Mouse (Mus musculus) heart, postnatal 0 days (tissue): ENCODE measurements around the gene Peak1. TPM values are rescaled to one million over a fixed set of nuclear protein-coding genes. Genes with fewer than 3 reads are reported as not detected.

Experiments
- ATAC-seq: fragments of 200-750 bp; cut with Nextera tagmentation; 2 replicates; pipeline ENCODE4 v1.8.0; 2017; ENCODE audit warnings: low read depth, moderate number of reproducible peaks, moderate library complexity; ENCODE audit not compliant: insufficient read depth
- DNase-seq: peaks from one replicate; pipeline ENCODE4 v3.0.0-alpha.2; 2016; ENCODE audit warnings: low spot score
- H3K27ac ChIP-seq: fragments of 300-500 bp; sonication (generic); 2 replicates; pipeline ENCODE4 v1.5.1; 2014; ENCODE audit warnings: low read depth, mild to moderate bottlenecking
- H3K27me3 ChIP-seq: fragments of 300-500 bp; sonication (generic); 2 replicates; pipeline ENCODE4 v1.6.1; 2014; ENCODE audit warnings: low read length, mixed read lengths; ENCODE audit not compliant: control insufficient read depth, insufficient read depth
- H3K36me3 ChIP-seq: fragments of 300-500 bp; sonication (generic); replicated peaks from 2 replicates; pipeline ENCODE4 v1.6.1; 2014; ENCODE audit warnings: low read length, mixed read lengths; ENCODE audit not compliant: control insufficient read depth, insufficient read depth
- H3K4me1 ChIP-seq: fragments of 300-500 bp; sonication (generic); 2 replicates; pipeline ENCODE4 v1.6.1; 2014; ENCODE audit warnings: antibody characterized with exemption; ENCODE audit not compliant: control insufficient read depth, insufficient read depth
- H3K4me2 ChIP-seq: fragments of 300-500 bp; sonication (generic); 2 replicates; pipeline ENCODE4 v1.6.1; 2014; ENCODE audit warnings: low read depth, mild to moderate bottlenecking, low read length, moderate library complexity
- H3K4me3 ChIP-seq: fragments of 300-500 bp; sonication (generic); 2 replicates; pipeline ENCODE4 v1.5.1; 2014; ENCODE audit warnings: low read depth, low read length
- H3K9ac ChIP-seq: fragments of 300-500 bp; sonication (generic); replicated peaks from 2 replicates; pipeline ENCODE4 v1.6.1; 2014; ENCODE audit warnings: low read depth, low read length, mixed read lengths
- H3K9me3 ChIP-seq: fragments of 300-500 bp; sonication (generic); replicated peaks from 2 replicates; pipeline ENCODE4 v1.6.1; 2016; ENCODE audit warnings: low read length; ENCODE audit not compliant: control insufficient read depth
- CTCF ChIP-seq: IDR thresholded peaks from 2 replicates; pipeline ENCODE4 v1.5.1; 2016; ENCODE audit warnings: antibody characterized with exemption, control low read depth, low read depth
- EP300 ChIP-seq: IDR thresholded peaks from 2 replicates; pipeline ENCODE4 v1.6.1; 2016; ENCODE audit warnings: antibody characterized with exemption, low read depth
- WGBS: fragments of 180-500 bp; shearing (Covaris S2); extraction: QIAGEN DNeasy Blood & Tissue Kit; methylation state at CpG from one replicate; pipeline ENCODE4 v1.1.7; 2014; 5-methylcytosine and 5-hydroxymethylcytosine counted together
- polyA plus RNA-seq: library from polyadenylated mRNA; unstranded; fragments of >200 nt; fragmentation: Nextera tagmentation; extraction: Ambion mirVana; gene quantifications from 2 replicates; pipeline ENCODE4 v1.2.1, GENCODE M21; 2015
- total RNA-seq: library from RNA; depleted of rRNA; stranded (reverse); fragments of >200 nt; gene quantifications from 2 replicates; pipeline ENCODE4 v1.2.3, GENCODE M21; 2014; ENCODE audit warnings: low replicate concordance

The Peak1 gene
- total and polyA plus RNA-seq, 2 experiments from 2014 or later = 8.1 to 19.7 TPM

- H3K9ac ChIP-seq = no peak overlapping the region
- peak; percentile 71 for DNase-seq
- WGBS = 46% methylated on average over 14 of the region's 14 CpGs
- H3K9me3 ChIP-seq = no peaks in the 10 kb centered on the region
- no peak overlapping the region for H3K4me2 ChIP-seq
- H3K4me1 ChIP-seq = no peaks in the 10 kb centered on the region
- no peak overlapping the region for H3K27ac ChIP-seq
- TF ChIP-seq CTCF (peak; percentile 93), EP300 (no peak)
- H3K4me3 ChIP-seq = no peak overlapping the region
- peak; percentile 58; the same call in 1 of the 2 replicates for ATAC-seq
- H3K27me3 ChIP-seq = no peaks in the 10 kb centered on the region
- peaks cover 13% of the 10 kb centered on the region for H3K36me3 ChIP-seq
Observed at GRCm38 (mm10) chr9:56200645-56201314, 217.1 kb downstream of the Peak1 start.

DNA sequence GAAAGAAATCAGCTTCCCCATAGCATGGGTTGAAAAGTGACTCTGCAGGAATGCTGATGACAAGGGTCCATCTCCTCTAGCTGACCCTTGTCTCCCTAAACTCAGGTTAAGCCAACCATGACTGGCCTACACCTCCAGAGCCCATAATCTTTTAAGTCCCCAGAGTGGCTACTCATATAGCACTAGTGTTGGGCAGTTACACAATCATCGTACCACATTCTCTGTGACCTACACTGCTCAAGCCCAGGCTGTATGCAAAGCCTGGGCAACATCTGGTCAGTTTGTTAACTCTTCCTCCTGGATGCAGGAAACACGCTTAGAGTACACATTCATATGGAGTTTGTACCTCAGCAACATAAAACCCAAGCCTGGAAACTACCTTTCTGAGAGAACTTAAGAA, 217.7 kb downstream of the Peak1 start:
- Histone ChIP-seq H3K27me3 (no peaks in the 10 kb centered on the region), H3K9me3 (no peaks in the 10 kb centered on the region), H3K4me3 (no peak overlapping the region), H3K27ac (no peak overlapping the region), H3K4me2 (no peak overlapping the region), H3K9ac (no peak overlapping the region), H3K36me3 (peaks cover 11% of the 10 kb centered on the region), H3K4me1 (no peaks in the 10 kb centered on the region)
- ATAC-seq (no peak), DNase-seq (no peak)
- 67% methylated on average over 2 of the region's 2 CpGs for WGBS
- TF ChIP-seq EP300 (no peak), CTCF (no peak)

GRCm38 (mm10) chr9:56196921-56197320, 220.9 kb downstream of the Peak1 start:
- no peaks in the 10 kb centered on the region for H3K36me3 ChIP-seq
- DNase-seq (no peak), ATAC-seq (no peak)
- H3K27me3 ChIP-seq = no peaks in the 10 kb centered on the region
- no peak overlapping the region for H3K4me3 ChIP-seq
- no peak overlapping the region for H3K27ac ChIP-seq
- no peaks in the 10 kb centered on the region for H3K9me3 ChIP-seq
- no peaks in the 10 kb centered on the region for H3K4me1 ChIP-seq
- 77% methylated on average over 4 of the region's 4 CpGs for WGBS
- no peak overlapping the region for H3K4me2 ChIP-seq
- TF ChIP-seq CTCF (no peak), EP300 (no peak)
- H3K9ac ChIP-seq = no peak overlapping the region

DNA sequence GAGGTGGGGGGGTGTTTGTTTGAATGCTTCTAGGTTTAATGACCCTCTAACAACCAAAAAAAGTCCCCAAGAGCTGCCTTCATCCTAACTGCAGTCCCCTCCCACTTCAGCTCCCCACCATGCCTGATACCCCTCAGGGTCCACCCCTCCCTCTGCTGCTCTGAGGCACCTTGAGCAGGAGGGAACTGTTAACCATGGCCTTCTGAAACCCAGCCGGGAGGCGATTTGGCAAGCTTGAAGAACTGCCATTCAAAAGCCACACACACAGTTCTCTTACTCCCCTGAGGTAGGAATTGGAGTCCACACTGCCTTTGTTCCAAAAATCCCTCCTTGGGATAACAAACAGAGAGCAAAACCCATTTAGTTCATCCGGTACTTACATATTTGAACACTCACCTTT, 222.7 kb downstream of the Peak1 start:
- Histone ChIP-seq H3K9ac (no peak overlapping the region), H3K27ac (no peak overlapping the region), H3K4me2 (no peak overlapping the region), H3K36me3 (no peaks in the 10 kb centered on the region), H3K27me3 (no peaks in the 10 kb centered on the region), H3K9me3 (no peaks in the 10 kb centered on the region), H3K4me1 (no peaks in the 10 kb centered on the region), H3K4me3 (no peak overlapping the region)
- no peak for ATAC-seq
- no peak for TF ChIP-seq CTCF
- no peak for TF ChIP-seq EP300
- DNase-seq = no peak
- 59% methylated on average over 3 of the region's 3 CpGs for WGBS

- H3K9me3 ChIP-seq = no peaks in the 10 kb centered on the region
- H3K36me3 ChIP-seq = no peaks in the 10 kb centered on the region
- no peak overlapping the region for H3K27ac ChIP-seq
- H3K4me3 ChIP-seq = no peak overlapping the region
- no peak for ATAC-seq
- TF ChIP-seq EP300 (no peak), CTCF (no peak)
- H3K4me1 ChIP-seq = no peaks in the 10 kb centered on the region
- no peak for DNase-seq
- no peaks in the 10 kb centered on the region for H3K27me3 ChIP-seq
- no peak overlapping the region for H3K9ac ChIP-seq
- no peak overlapping the region for H3K4me2 ChIP-seq
- WGBS = 71% methylated on average over 11 of the region's 11 CpGs
Observed at GRCm38 (mm10) chr9:56191498-56192455, 226.1 kb downstream of the Peak1 start.
